Mouse (Mus musculus) layer of hippocampus, adult 18-20 months (tissue): ENCODE measurements around the gene Grrp1. TPM values are rescaled to one million over a fixed set of nuclear protein-coding genes. Genes with fewer than 3 reads are reported as not detected.

ENCODE experiments used
- DNase-seq, 2 experiments: peaks; one replicate each; pipeline ENCODE4 v3.0.0; 2022; ENCODE audit warnings: low spot score in 2 of 2
- total RNA-seq, 2 experiments: library from RNA; stranded (reverse); gene quantifications; 2 replicates each; pipeline ENCODE4 v1.2.3; 2021

Gene Grrp1
- total RNA-seq, 2 experiments from 2014 or later = 1.6 to 1.7 TPM

DNA sequence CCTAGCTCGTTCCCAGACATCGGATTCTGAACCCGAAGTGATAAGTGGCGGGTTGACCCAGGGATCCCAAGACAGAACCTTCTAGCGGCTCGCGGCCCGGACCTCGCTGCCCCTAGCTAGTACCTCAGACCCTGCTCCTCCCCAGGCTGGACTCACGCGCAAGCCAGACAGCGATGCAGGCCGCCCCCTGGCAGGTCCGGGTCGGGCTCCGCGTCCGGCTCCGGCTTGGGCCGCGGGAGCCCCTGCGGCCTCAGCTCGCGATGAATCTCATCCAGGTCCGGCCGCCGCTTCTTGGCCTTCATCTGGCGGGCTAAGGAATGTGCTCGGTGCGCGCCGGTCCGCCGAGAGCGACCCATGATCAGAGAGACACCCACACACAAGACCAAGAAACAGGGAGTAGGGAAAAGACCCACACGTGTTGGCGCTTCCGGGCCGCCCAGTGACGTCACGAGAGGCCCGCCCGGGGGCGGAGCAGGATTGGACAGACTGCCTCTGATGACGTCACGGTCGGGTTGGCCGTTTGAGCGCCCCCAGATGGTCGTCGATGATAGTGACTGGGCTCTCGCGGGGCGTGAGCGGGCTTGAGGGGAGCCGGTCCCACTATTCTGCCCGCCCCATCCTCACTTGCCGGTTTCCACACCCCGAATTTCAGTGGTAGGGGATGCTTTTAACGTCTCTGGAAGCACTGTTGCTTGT is 8.6 kb downstream of the Grrp1 start, which contains the start of gene Zfp593:
Gene Zfp593, minus strand, starts transcription at position 445 of the 696 bp plus-strand sequence.
- DNase-seq = peak; percentile 92 to 97

DNA sequence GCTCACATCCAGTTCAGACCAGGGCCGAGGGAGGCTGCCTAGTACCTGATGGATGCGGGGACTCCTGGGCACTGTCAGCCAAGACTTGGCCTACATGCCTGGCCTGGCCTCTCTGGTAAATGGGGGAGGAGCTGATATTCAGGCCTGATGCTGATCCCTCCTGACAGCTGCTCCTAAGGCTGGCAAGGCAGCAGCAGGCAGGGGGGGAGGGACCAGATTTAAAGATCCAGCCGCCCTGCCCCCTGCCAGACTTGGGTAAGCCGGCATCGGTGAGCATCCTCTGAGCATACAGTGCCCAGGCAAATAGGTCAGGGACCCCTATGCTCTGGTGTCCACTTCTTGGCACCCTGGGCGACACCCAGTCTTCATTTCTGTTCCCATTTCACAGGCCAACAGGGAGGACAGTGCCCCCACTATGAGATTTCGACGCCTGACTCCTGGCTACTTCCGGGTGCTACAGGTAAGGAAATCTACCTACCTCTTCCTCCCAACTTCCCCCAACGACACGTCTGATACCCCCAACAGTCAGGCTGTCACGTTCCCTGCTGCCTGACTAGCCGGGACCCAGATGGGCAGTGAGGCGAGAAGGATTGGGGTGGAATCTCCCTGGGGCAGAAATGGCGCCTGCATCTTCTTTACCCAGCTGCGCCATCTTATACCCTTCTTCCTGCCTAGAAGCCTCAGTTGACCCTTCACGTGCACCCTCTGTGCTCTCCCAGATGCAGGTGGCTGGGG is 10.2 kb downstream of the Grrp1 start, which contains the start of gene E130218I03Rik:
Gene E130218I03Rik, plus strand, starts transcription at position 147 of the 735 bp plus-strand sequence.
- no peak for DNase-seq

DNA sequence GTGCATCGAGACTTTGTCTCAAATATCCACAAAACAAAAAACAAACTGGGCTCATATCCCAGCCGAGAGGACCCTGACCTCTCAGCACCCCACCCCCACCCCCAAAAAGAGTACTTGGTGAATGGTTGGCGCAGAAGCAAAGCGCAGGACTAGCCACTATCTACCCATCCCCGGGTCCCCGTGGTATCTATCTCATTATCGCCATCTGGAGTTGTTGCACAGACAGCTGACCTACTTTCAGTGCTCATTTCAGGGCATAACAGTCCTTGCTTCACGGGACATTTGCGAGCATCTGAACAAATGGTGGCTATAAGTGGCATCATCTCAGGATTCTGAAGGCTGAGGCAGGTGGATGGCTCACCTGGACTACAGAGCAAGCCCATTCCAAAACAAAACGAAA is 15.2 kb downstream of the Grrp1 start:
- no peak for DNase-seq

DNA sequence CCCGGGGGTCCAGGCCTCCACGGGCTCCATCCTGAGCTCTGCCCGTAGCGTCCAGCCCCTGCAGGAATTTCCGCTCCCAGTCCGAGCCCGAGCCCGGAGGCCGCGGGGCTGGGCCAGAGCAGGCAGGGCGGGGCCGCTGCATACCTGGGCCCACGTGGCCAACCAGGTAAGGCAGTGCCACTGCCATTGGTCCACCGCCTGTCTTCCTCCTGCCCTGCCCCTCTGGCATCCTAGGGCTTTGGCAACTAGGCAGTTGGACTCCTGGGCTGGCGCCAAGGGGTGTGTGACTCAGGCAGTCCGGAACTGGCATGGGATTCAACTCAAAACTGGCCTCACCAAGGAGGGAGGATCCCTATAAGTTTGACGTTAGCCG is 15.6 kb downstream of the Grrp1 start, which contains the start of gene Cnksr1:
Gene Cnksr1, minus strand, starts transcription at position 121 of the 373 bp plus-strand sequence.
- DNase-seq = peak in 1 of 2 experiments; percentile 23

DNA sequence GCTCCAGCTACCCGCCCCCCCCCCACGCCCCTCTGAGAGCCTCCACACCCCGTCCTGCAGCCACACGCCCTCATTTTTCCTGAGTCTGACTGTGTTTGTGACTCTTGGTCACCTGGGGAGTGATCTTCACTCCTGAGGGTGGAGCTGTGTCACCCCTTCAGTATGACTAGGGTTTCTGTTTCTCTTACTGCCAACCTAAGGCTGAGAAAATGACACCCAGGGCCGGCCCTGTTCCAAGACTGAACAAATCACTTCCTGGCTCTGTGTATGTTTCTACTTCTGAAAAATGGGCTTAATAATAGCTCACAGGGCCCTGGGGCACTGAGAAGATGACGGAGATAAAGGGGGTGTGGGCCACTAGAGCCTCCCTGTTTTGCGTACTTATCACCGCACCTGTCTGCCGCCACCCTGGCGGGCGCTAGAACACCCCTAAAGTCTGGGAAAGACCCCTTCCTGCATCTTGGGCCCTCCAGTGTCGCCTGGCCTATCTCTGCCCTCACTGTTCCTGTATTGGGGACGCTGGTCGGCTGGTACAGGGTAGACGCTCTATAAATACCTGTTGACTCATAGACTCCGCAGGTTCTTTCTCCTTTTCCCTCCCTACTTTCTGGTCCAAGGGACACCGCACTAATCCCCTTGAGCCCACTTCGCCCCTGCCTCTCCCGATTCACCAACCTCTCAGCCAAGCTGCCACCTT is 16.2 kb downstream of the Grrp1 start:
- no peak for DNase-seq

DNA sequence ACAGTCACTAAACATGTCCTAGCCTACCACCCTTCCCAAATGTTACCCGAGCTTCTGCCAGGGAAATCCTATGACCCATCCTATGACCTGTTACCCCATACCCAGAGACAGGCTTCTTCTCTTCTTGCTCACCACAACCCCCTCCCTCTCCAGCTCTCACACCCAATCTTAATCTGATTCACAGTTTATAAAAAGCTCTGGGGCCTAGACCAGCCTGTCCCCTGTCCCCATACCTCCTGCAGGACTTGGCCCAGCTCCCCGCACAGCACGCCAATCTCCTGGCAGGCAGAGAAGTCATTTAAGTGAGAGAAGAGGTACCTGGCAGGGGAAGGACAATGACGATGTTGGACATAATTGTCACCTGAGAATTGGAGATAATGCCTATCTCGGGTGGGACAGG is 19.0 kb downstream of the Grrp1 start:
- no peak for DNase-seq

DNA sequence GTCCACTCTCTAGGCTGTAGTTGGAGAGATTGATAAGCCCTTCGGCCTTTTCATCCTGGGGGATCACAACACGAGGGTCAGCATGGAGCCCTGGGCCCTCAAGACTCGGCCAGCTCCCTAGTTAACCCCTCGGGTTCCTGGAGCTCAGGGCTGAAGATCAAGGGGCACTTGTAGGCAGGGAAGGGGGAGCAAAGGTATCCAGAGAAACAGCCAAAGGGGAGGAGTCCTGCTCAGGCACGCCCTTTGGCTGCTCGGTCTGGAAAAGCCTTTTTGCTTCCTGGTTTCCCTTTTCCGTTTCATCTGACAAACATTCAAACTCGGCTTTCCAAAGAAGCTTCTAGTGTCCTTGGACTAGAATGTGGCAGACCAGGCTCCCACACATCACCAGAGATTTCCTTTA is 23.5 kb downstream of the Grrp1 start:
- DNase-seq = no peak

DNA sequence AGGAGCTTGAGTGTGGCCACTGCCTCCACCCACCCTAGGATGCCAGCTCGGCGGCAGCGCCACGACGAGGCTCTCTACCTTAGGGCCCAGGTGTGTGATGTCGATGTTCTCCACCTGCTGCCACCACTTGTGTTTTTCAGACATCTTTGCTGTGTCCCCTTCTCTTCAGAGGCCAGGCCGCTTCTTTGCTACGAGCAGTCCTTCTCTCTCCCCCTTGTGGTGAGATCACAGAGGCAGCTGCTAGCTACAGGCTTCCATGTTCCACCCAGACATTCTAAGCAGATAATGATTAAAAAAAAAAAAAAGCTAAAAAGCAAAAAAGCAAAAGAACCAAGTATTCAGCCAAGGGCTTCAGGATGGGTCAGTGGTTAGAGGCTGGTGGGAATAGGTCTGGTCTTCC is 26.7 kb downstream of the Grrp1 start, which contains the start of gene Catsper4:
Gene Catsper4, minus strand, starts transcription at position 190 of the 400 bp plus-strand sequence.
- no peak for DNase-seq

DNA sequence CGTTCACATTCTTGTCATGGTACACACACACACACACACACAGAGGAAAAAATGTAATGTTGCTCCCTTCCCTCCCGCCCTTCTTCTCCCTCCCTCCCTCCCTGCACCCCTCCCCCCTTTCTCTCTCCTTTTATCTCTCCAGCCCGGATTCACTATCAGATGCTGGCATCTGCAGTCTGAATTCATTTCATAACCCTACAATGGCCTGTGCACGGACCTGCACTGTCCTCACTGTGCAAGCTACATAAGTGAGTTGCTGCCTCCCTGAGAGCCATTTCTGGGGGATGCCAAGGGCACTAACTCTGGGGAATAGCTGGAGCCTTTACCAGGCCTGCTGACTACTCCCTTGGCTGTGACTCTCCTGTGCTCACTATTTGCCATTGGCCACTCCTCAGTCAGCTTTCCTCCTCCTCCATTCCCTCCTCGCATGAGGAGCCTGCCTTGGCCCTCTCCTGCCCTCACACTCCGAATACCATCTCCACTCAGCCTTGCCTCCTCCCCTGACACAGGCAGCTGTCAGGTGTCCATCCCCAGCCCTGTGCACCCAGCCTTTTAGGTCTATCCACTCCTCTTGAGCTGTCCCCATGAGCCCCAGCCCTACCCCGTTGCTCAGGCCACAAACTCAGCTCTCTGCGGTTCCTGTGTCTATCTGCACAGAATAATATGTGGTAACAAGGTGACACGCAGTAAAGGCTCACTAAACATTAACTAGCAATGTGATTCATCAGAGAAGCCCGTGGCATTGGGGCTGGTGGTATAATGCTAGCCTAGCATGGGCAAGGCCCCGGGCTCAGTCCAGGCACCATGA is 30.9 kb downstream of the Grrp1 start:
- DNase-seq = no peak

DNA sequence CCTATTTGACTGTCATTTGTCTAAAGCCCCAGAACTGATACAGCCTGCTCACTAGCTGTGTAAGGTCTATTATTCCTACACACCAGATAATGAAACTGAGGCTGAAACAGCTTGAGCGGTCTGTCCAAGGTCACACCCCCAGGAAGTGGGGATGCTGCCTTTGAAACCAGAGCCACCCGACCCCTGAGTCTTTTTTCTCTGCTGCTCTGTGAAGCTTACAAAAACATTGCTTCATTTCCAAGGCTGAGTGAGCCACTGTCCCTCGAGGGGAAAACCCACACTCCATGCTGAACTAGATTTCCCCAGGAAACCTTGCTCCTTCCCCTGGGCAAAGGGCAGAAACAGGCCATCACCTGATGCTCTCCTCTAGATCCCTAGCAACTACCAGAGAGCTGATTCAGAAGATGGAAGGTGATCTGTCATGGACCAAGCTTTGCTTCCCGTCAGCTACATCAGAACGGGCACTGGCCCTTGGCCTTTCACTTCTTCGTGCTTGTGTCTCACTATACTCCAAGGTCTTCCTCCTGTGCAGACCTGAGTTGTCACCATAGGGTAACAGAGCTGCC is 47.3 kb downstream of the Grrp1 start:
- no peak for DNase-seq

DNA sequence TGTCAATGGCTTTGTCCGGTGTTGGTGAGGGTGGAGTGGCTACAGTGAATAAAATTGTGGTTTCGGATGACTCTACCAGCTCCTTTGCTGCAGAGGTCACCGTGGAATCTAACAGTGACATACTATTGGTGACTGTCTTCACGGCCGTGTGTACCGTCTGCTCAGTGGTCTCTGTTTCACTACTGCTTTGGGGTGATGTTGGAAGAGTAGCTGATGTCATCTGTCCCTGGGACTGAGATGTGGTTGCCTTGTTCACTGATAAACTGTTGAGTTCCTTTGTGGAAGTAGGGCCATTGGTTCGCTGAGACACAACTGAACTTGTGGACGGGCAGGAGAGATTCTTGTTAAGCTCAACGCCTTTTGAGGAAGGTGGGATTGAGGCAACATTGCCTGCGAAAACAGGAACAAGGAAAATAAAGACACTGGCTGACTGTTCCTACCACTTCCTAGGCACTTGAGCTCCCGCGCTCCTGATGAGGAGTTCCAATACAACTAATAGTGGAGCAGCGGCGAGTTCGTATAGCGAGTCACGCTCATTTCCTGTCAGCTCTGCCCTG is 50.5 kb downstream of the Grrp1 start:
- DNase-seq = no peak

DNA sequence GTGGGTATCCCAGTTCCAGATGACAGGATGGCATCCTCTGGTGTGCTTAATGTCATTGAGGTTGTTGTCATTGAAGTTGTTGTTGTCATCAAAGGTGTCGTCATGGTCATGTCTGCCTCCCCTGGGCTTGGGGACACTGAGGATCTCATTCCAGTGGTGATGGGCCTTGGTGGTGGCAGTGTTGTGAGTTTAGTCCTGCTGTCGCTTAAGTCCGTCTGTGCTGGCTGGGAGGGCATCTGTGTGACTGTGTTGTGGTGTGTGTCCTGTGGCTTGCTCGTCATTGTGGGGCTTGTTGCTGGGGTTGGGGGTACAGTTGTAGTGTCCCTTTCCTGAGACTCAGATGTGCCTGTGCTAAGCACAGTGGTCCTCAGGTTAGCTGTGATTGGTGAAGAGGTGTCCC is 51.0 kb downstream of the Grrp1 start, which contains the start of gene Gm7534:
Gene Gm7534, minus strand, starts transcription at position 101 of the 400 bp plus-strand sequence.
- no peak for DNase-seq

Other genes with a start within 250 kb of the Grrp1 start
- not detected for gene Lin28a, start 235.3 kb downstream of the Grrp1 start, total RNA-seq
- gene Zfp683, start 200.3 kb downstream of the Grrp1 start, total RNA-seq = not detected
- 1 to 10 TPM; 2.1 to 4.2 TPM for gene Crybg2, start 193.3 kb downstream of the Grrp1 start, total RNA-seq
- gene Cd52, start 159.0 kb downstream of the Grrp1 start, total RNA-seq = 1 to 10 TPM in 1 of 2 experiments, under 1 TPM in 1; 0.74 to 1.9 TPM
- 10 to 100 TPM; 33.5 TPM for gene Ubxn11, start 151.5 kb downstream of the Grrp1 start, total RNA-seq
- gene Sh3bgrl3, start 125.3 kb downstream of the Grrp1 start, total RNA-seq = 100 to 1,000 TPM; 250 to 270 TPM
- 10 to 100 TPM; 15.3 to 17.2 TPM for gene Cep85, start 67.0 kb downstream of the Grrp1 start, total RNA-seq
- not detected for gene Gm7534, start 51.1 kb downstream of the Grrp1 start, total RNA-seq
- gene Catsper4, start 26.7 kb downstream of the Grrp1 start, total RNA-seq = not detected
- gene Cnksr1, start 15.7 kb downstream of the Grrp1 start, total RNA-seq = under 1 TPM; 0.13 to 0.64 TPM
- gene E130218I03Rik, start 10.4 kb downstream of the Grrp1 start, total RNA-seq = not detected
- gene Zfp593, start 8.5 kb downstream of the Grrp1 start, total RNA-seq = 10 to 100 TPM; 11.9 to 12.2 TPM
- gene Gm30191, start 7.2 kb downstream of the Grrp1 start, total RNA-seq = not detected
- gene Pdik1l, start 33.8 kb upstream of the Grrp1 start, total RNA-seq = 10 to 100 TPM; 16.4 to 17.8 TPM
- not detected for gene Trim63, start 61.0 kb upstream of the Grrp1 start, total RNA-seq
- gene Slc30a2, start 89.1 kb upstream of the Grrp1 start, total RNA-seq = under 1 TPM in 1 of 2 experiments, not detected in 1; 0.10 TPM
- 10 to 100 TPM; 46.1 to 48.0 TPM for gene Extl1, start 129.7 kb upstream of the Grrp1 start, total RNA-seq
- gene Pafah2, start 142.2 kb upstream of the Grrp1 start, total RNA-seq = 1 to 10 TPM; 5.0 to 5.9 TPM
- gene Stmn1, start 214.2 kb upstream of the Grrp1 start, total RNA-seq = 100 to 1,000 TPM; 373 to 429 TPM
- gene Paqr7, start 242.6 kb upstream of the Grrp1 start, total RNA-seq = 10 to 100 TPM; 60.9 to 67.1 TPM